Mouse (Mus musculus) ovary, adult 18-20 months (tissue): ENCODE results near the gene Cyp17a1.
A peak's percentile ranks its signal among the peaks of the same experiment; 100 is the strongest.

Experiments
- DNase-seq: peaks from one replicate; pipeline ENCODE4 v3.0.0; 2022; ENCODE audit warnings: low spot score, mixed read lengths

Gene Cyp17a1

DNA sequence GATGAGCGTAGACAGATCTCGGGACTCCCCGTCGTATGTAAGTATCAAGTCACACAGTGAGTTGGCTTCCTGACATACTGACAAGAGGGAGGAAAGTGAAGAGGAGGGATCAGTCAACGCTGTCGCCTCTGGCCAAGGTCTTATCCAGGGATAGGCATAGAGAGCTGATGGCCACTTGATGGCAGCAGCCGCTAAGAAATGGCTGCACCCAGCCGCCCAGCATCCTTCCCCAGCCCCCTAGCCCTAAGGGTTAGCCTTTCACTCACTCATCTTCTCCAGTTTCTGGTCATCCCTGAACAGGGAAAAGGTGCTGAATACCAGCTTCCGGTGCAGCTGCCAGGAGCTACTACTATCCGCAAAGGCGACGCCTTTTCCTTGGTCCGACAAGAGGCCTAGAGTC lies 2.3 kb downstream of the Cyp17a1 start:
- DNase-seq = no peak

- DNase-seq = no peak
Measured at GRCm38 (mm10) chr19:46669802-46670201, 3.2 kb downstream of the Cyp17a1 start.

DNA sequence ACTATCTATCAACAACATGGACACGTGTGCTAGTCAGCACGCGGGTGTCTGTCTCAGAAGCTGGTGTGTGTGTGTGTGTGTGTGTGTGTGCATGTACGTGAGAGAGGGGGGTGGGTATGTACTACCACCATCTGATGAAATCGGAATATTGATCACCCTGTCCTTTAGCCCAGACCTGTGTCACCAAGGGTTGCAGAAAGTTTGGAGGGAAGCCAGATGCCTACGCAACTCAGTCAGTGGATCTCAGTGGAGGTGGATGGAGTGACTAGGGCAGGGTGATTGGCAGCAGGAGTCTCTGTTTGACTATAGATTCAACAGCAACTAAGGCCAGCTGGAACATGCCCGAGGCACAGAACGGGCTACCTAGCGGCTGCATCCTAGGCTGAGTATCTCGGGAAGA lies 4.7 kb downstream of the Cyp17a1 start:
- no peak for DNase-seq

DNA sequence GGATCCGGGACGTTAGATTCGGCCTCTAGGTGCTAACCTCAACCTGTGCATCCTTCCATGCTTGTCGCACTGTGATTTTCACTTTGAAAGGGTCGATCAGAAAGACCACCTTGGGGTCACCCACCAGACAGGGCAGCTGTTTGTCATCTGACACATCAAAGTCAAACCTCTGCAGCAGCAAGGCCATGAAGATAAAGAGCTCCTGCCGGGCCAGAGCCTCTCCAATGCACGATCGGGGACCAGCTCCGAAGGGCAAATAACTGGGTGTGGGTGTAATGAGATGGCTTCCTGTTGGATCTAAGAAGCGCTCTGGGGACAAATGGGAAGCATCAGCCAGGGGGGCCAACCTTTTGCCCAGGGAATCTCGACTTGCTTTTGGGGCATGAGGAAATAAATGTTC lies 5.7 kb downstream of the Cyp17a1 start:
- no peak for DNase-seq

- no peak for DNase-seq
Measured at GRCm38 (mm10) chr19:46665474-46665873, 7.5 kb downstream of the Cyp17a1 start.

DNA sequence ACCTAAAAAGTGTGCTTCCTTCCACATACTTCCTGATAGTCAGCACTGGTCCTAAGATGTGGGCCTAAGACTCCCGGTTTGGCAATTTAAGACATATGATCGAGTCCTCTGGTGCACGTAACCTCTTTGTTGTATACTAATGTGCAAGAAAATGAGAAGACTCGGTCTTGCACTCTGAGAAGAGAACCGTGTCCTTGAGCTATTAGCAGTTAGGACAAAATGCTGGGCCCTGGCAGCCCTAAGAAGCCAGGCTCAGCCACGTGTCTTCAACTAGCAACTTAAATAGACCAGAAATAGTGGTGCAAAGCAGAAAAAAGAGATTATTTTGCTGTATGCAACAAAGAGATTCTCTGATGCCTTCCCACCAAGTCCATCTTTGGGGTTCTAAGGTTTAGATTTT lies 10.2 kb downstream of the Cyp17a1 start:
- DNase-seq = no peak

- DNase-seq = no peak
Measured at GRCm38 (mm10) chr19:46662214-46662613, 10.8 kb downstream of the Cyp17a1 start.

- no peak for DNase-seq
Measured at GRCm38 (mm10) chr19:46661511-46661910, 11.5 kb downstream of the Cyp17a1 start.

GRCm38 (mm10) chr19:46658851-46659250 lies 14.1 kb downstream of the Cyp17a1 start:
- DNase-seq = no peak

GRCm38 (mm10) chr19:46658348-46658747 lies 14.6 kb downstream of the Cyp17a1 start:
- no peak for DNase-seq

- no peak for DNase-seq
Measured at GRCm38 (mm10) chr19:46657339-46658020, 15.5 kb downstream of the Cyp17a1 start.

DNA sequence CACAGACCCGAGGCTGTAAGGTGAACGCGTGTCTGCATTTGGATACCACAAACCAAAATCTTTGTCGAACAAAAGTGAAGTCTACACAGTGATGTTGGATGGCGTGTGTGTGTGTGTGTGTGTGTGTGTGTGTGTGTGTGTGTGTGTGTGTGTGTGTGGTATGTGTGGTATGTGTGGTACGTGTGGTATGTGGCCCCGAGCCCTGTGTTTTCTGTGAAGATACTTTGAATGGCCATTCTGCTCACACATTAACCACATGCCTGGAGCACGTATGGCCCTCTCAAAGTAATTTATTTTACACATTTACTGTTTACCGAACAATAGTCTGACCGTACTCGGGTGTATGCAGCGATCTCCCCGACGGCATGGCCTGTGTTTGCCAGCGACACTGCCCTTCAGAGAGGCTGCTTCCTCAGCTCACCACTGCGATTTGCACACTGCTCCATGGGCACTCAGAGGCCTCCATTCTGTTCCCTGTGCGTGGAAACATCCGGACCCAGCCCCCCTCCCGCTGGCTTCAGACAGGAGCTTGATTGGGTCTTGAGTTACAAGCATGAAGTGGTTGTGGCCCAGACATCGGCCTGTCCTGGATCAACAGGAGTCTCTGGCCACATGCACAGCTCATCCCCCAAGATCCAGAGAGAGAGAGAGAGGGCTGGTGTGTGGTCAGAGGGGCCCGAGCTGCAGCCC lies 16.7 kb downstream of the Cyp17a1 start:
- no peak for DNase-seq

DNA sequence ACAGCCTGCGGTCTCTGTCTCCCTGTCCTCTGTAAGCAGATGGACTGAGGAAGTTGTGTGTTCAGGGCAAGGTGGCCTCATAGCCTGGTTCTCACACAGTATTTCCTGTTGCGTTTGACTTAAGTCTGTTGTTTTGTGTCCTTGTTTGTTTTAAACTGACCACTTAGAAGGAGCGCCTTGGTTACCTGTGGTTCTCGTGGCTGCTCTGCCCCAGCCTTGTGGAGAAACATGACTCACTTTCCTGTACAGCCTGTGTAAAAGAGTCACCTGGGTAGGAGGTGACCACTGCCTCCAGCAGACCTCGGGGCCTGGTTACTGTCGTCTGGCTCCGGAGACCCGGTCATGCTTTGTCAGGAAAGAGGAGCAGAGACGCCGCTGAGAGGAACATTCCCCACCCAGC lies 17.3 kb downstream of the Cyp17a1 start:
- no peak for DNase-seq

- DNase-seq = no peak
Measured at GRCm38 (mm10) chr19:46653616-46654235, 19.2 kb downstream of the Cyp17a1 start.

DNA sequence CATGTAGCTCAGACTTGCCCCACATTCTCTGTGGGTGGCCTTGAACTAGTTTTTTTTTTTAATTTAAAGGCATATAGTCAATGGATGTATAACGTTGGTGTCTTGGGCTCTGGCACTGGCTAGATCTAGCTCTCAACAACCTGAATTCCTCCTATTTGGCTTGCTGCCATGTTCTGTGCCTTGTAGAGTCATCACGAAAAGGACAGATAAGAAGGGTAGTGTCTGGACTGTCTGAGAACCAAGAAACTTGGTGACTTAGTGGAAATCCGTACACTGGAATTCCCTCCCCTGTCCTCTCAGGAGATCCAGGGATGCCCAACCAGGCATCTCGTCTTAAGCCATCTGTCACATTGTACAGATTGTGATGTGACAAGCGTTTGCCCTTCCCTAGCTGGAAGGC lies 19.8 kb downstream of the Cyp17a1 start:
- DNase-seq = no peak

DNA sequence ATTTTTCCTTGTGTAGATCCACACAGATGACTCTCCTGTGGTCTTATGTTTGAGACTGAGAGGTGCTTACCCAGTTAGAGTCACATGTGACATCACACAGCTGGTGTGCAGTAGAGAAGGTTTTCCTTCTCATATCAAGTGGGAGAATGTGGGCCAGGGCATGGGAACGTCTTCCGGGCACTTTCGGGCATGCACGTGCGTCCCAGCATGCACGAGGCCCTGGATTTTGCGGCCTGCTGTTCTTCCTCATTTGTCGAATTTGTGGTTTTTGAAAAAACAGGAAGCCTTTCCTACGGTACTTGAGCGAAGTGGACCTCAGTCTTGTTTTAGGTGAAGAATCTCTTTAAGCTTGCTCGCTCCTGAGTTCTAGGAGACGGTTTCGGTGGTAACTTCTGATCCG lies 24.4 kb downstream of the Cyp17a1 start:
- DNase-seq = no peak

DNA sequence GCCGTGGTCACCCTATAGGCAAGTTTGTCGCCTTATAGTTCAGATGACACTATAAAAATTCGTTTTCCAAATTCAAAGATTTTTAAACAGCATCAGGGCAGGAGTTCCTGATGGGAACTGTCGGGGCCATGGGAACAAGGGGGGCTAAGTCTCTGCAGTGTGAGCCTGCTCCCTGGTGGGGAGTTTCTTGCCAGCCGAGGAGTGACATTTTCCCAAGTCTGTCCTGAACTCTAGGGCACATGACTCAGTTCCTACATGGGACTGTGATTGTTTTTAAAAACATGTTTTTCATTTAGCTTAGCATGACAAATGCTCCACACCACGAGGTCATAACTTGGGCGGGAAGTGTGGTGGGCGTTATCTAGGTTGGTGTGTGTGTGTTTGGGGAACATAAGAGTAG lies 25.1 kb downstream of the Cyp17a1 start:
- peak; percentile 46 for DNase-seq

GRCm38 (mm10) chr19:46647254-46647653 lies 25.7 kb downstream of the Cyp17a1 start:
- DNase-seq = no peak

DNA sequence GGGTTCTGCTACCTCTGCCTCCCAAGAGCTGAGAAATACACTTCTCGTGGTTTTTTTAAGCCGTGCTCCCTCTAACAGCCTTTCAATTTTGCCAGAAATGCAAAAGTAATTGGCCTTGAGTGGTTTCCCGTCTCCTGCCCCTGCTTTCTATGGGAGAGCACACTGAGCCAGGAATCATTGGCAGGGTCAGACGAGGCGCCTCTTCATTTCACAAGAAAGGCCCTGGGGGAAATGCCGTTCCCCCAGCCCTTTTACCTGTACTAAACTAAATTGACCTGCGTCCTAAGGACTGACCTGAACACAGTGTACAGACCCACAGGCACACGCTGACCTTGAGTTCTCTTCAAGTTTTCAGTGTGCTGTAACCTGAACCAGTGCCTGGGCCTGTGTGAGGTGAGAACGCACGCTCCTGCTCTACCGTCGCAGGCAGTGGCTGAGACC lies 26.9 kb downstream of the Cyp17a1 start:
- DNase-seq = peak; percentile 48

DNA sequence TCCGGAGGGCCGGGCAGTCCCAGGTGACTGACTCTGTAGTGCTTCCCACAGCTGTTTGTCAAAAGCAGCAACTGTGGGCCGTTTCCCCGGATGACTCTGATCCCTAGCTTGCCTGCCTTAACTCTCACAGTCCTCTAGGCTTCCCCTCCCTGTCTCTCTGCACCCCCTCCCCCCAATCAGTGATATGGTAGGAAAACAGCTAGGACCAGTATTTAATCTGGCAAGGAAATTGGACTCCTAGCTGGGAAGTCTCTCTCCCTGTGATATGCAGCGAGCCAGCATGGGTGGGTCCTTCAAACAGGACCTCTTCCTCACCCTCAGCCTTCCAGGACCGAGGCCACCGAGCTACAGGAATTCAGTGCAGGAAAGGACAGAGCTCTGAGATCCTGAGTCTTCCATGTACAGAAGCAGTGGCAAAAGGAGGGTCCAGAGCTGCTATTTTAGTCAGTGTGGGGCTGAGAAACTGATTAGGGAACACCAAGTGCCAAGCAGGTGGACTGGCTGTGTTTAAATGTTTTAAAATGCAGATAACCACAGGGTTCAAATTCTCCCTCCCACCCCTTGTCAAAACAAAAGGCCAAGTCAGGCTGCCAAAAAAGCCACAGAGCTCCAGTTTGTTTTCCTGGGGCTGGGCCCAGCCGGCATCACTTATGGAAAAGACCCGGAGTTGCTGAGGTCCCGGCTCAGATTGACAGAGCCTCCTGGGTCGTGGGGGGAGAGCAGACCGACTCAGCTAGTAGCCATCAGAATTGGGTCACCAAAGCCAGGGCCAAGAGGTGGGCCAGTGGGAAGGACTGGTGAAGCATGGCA lies 28.0 kb downstream of the Cyp17a1 start:
- DNase-seq = peak; percentile 68

- DNase-seq = no peak
Measured at GRCm38 (mm10) chr19:46644343-46644792, 28.6 kb downstream of the Cyp17a1 start.

DNA sequence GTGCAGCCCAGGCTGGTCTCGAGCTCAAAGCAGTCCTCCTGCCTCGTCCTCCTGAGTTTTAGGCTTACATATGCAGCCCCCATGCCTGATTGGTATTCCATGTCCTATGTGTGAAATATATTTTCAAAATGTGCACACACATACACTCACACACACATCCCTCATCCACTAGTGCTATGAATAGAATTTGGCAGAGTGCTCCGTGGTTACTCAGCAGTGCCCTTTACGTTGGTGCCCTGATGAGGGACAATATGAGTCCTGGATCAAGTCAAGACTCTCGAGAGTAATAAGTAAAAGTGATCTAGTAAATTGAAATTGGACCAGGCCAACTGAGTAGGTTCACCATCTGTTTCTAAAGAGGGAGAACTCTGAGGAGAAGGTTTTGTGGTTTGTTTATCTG lies 29.7 kb downstream of the Cyp17a1 start:
- no peak for DNase-seq
